Mouse (Mus musculus): ENCODE measurements at regions not wholly inside any gene's neighbourhood (a gene's known extent, or its start where the extent isn't known, plus 50 kb on each side); places are given as distances from the start of the nearest gene placed in this dataset.

- peaks cover 4% of the 10 kb centered on the region; the same call in 1 of the 2 replicates for H3K27me3 ChIP-seq (ENCODE audit: control insufficient read depth, insufficient read depth, low read length)
- peak; percentile 75 for TF ChIP-seq CTCF (IDR thresholded peaks at IDR 0.05; ENCODE audit: borderline replicate concordance, insufficient read depth, low read depth, low read length)
- TF ChIP-seq POLR2A (IDR thresholded peaks at IDR 0.05; ENCODE audit: borderline replicate concordance, insufficient read depth, low read length), result no peak
- no peak overlapping the region for H3K4me3 ChIP-seq (replicated peaks; ENCODE audit: insufficient read depth, low read depth, low read length)
- H3K27ac ChIP-seq (ENCODE audit: insufficient read depth, low read length), result no peak overlapping the region
- peak; percentile 73 to 76 for DNase-seq
- 19% methylated on average over 20 of the region's 20 CpGs for WGBS
- no peaks in the 10 kb centered on the region for H3K4me1 ChIP-seq (ENCODE audit: control insufficient read depth, insufficient read depth, low read length)
These were observed 151.9 kb downstream of the Insig2 start for GRCm38 (mm10) chr1:121180273-121181030.

- no peak overlapping the region for H3K4me3 ChIP-seq (replicated peaks; ENCODE audit: insufficient read depth, low read depth, low read length)
- no peaks in the 10 kb centered on the region for H3K27me3 ChIP-seq (ENCODE audit: control insufficient read depth, insufficient read depth, low read length)
- H3K27ac ChIP-seq (ENCODE audit: insufficient read depth, low read length), result no peak overlapping the region
- TF ChIP-seq POLR2A (IDR thresholded peaks at IDR 0.05; ENCODE audit: borderline replicate concordance, insufficient read depth, low read length) (no peak), CTCF (IDR thresholded peaks at IDR 0.05; ENCODE audit: borderline replicate concordance, insufficient read depth, low read depth, low read length) (no peak)
- H3K4me1 ChIP-seq (ENCODE audit: control insufficient read depth, insufficient read depth, low read length), result no peaks in the 10 kb centered on the region
- WGBS, result 39% methylated on average over 2 of the region's 2 CpGs
- no peak for DNase-seq
These were observed 143.5 kb downstream of the Insig2 start for GRCm38 (mm10) chr1:121188895-121189294.

- TF ChIP-seq POLR2A (IDR thresholded peaks at IDR 0.05; ENCODE audit: borderline replicate concordance, insufficient read depth, low read length) (no peak), CTCF (IDR thresholded peaks at IDR 0.05; ENCODE audit: borderline replicate concordance, insufficient read depth, low read depth, low read length) (no peak)
- no peak for DNase-seq
These were observed 137.6 kb downstream of the Insig2 start for GRCm38 (mm10) chr1:121194800-121195199.

GRCm38 (mm10) chr1:121215843-121216242, 116.5 kb downstream of the Insig2 start:
- DNase-seq, result peak in 1 of 2 experiments; percentile 11
- 18% methylated on average over 2 of the region's 2 CpGs for WGBS

More at GRCm38 (mm10) chr1:121194800-121195199, 137.6 kb downstream of the Insig2 start:
- Histone ChIP-seq H3K4me3 (replicated peaks; ENCODE audit: insufficient read depth, low read depth, low read length) (no peak overlapping the region), H3K27ac (ENCODE audit: insufficient read depth, low read length) (no peak overlapping the region), H3K27me3 (ENCODE audit: control insufficient read depth, insufficient read depth, low read length) (no peaks in the 10 kb centered on the region), H3K4me1 (ENCODE audit: control insufficient read depth, insufficient read depth, low read length) (no peaks in the 10 kb centered on the region)
- 94% methylated on average over 4 of the region's 4 CpGs for WGBS

GRCm38 (mm10) chr1:121224250-121224649, 108.1 kb downstream of the Insig2 start:
- Histone ChIP-seq H3K4me3 (replicated peaks; ENCODE audit: insufficient read depth, low read depth, low read length) (no peak overlapping the region), H3K27me3 (ENCODE audit: control insufficient read depth, insufficient read depth, low read length) (no peaks in the 10 kb centered on the region), H3K4me1 (ENCODE audit: control insufficient read depth, insufficient read depth, low read length) (no peaks in the 10 kb centered on the region), H3K27ac (ENCODE audit: insufficient read depth, low read length) (no peak overlapping the region)
- WGBS, result 87% methylated on average over 11 of the region's 11 CpGs
- no peak for DNase-seq
- TF ChIP-seq CTCF (IDR thresholded peaks at IDR 0.05; ENCODE audit: borderline replicate concordance, insufficient read depth, low read depth, low read length) (no peak), POLR2A (IDR thresholded peaks at IDR 0.05; ENCODE audit: borderline replicate concordance, insufficient read depth, low read length) (no peak)

More at GRCm38 (mm10) chr1:121215843-121216242, 116.5 kb downstream of the Insig2 start:
- H3K4me3 ChIP-seq (replicated peaks; ENCODE audit: insufficient read depth, low read depth, low read length), result no peak overlapping the region
- H3K27ac ChIP-seq (ENCODE audit: insufficient read depth, low read length), result no peak overlapping the region
- no peaks in the 10 kb centered on the region for H3K4me1 ChIP-seq (ENCODE audit: control insufficient read depth, insufficient read depth, low read length)
- H3K27me3 ChIP-seq (ENCODE audit: control insufficient read depth, insufficient read depth, low read length), result no peaks in the 10 kb centered on the region
- TF ChIP-seq POLR2A (IDR thresholded peaks at IDR 0.05; ENCODE audit: borderline replicate concordance, insufficient read depth, low read length) (no peak), CTCF (IDR thresholded peaks at IDR 0.05; ENCODE audit: borderline replicate concordance, insufficient read depth, low read depth, low read length) (peak; percentile 66; the same call in 1 of the 2 replicates)

GRCm38 (mm10) chr1:121226466-121227232, 105.7 kb downstream of the Insig2 start:
- 76% methylated on average over 15 of the region's 15 CpGs for WGBS
- Histone ChIP-seq H3K4me3 (replicated peaks; ENCODE audit: insufficient read depth, low read depth, low read length) (no peak overlapping the region), H3K27me3 (ENCODE audit: control insufficient read depth, insufficient read depth, low read length) (no peaks in the 10 kb centered on the region), H3K27ac (ENCODE audit: insufficient read depth, low read length) (no peak overlapping the region), H3K4me1 (ENCODE audit: control insufficient read depth, insufficient read depth, low read length) (no peaks in the 10 kb centered on the region)
- DNase-seq, result no peak
- no peak for TF ChIP-seq POLR2A (IDR thresholded peaks at IDR 0.05; ENCODE audit: borderline replicate concordance, insufficient read depth, low read length)

- H3K27ac ChIP-seq (ENCODE audit: insufficient read depth, low read length), result no peak overlapping the region
- no peak overlapping the region for H3K4me3 ChIP-seq (replicated peaks; ENCODE audit: insufficient read depth, low read depth, low read length)
- no peak for DNase-seq
- TF ChIP-seq POLR2A (IDR thresholded peaks at IDR 0.05; ENCODE audit: borderline replicate concordance, insufficient read depth, low read length) (no peak), CTCF (IDR thresholded peaks at IDR 0.05; ENCODE audit: borderline replicate concordance, insufficient read depth, low read depth, low read length) (no peak)
- WGBS, result 93% methylated on average over 6 of the region's 6 CpGs
- no peaks in the 10 kb centered on the region for H3K4me1 ChIP-seq (ENCODE audit: control insufficient read depth, insufficient read depth, low read length)
- H3K27me3 ChIP-seq (ENCODE audit: control insufficient read depth, insufficient read depth, low read length), result no peaks in the 10 kb centered on the region
These were observed 105.2 kb downstream of the Insig2 start for GRCm38 (mm10) chr1:121227233-121227594.

GRCm38 (mm10) chr1:121243576-121243975, 88.8 kb downstream of the Insig2 start:
- 44% methylated on average over 6 of the region's 6 CpGs for WGBS
- DNase-seq, result no peak
- no peaks in the 10 kb centered on the region for H3K4me1 ChIP-seq (ENCODE audit: control insufficient read depth, insufficient read depth, low read length)

More at GRCm38 (mm10) chr1:121243576-121243975, 88.8 kb downstream of the Insig2 start:
- no peak for TF ChIP-seq POLR2A (IDR thresholded peaks at IDR 0.05; ENCODE audit: borderline replicate concordance, insufficient read depth, low read length)
- TF ChIP-seq CTCF (IDR thresholded peaks at IDR 0.05; ENCODE audit: borderline replicate concordance, insufficient read depth, low read depth, low read length), result no peak
- Histone ChIP-seq H3K27ac (ENCODE audit: insufficient read depth, low read length) (no peak overlapping the region), H3K4me3 (replicated peaks; ENCODE audit: insufficient read depth, low read depth, low read length) (no peak overlapping the region), H3K27me3 (ENCODE audit: control insufficient read depth, insufficient read depth, low read length) (no peaks in the 10 kb centered on the region)

Measured in cerebellum, adult 2 months (tissue).